Mouse (Mus musculus): Measurements from ENCODE around the gene Setd2.
A peak's percentile ranks its signal among the peaks of the same experiment; 100 is the strongest.

Gene Setd2

DNA sequence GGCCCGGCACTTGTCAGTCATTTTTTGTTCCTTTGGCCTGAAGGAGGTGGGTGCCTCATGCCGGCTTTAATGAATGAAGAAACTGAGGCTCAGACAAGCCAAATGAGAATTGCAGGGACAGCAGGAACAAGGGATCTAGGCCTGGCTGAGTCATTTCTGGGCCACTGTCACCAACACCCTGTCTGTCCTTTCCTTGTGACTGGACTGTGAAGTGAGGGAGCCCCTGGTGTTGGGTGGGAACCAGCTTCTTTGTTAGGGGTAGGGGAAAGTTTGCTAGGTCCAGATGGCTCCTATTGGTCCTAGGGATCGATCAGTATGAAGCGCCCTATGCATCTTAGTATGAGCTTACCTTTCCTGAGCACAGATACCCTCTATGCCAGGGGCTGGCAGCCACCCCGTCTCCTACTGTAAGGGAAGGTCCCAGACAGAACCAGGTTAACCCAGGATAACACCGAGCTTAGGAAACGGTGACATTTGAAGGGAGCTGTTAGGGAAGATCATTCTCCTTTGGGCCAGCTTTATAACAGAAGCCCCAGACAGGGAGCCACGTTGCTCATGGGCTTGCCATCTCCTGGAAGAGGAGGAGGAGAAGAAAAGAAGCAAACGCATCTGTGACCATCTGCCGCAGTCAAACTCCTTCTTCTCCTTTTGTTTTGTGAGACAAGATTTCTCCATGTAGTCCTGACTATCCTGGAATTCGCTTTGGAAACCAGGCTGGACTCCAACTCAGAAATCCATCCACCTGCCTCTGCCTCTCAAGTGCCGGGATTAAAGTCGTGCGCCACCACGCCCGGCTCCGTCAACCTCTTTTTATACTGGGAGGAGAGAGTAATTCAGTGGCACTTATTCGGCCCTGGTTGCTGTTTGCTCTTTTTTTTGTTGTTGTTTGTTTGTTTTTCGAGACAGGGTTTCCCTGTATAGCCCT is 122.6 kb downstream of the Setd2 start:
- no peak for DNase-seq (ENCODE audit: low spot score)

DNA sequence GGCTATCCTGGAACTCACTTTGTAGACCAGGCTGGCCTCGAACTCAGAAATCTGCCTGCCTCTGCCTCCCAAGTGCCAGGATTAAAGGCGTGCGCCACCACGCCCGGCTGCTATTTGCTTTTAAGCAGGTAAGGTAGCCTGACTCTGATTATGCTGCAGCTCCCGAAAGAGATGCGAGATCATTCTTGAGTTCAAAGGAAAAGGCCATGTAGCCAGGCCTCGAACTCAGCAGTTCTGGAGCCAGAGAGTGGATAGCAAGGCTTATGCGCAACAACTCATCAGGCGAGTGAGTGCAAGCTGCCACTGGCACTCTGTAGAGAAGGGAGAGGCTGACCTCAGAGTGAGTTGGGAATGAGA is 123.2 kb downstream of the Setd2 start:
- DNase-seq (ENCODE audit: low spot score): no peak

DNA sequence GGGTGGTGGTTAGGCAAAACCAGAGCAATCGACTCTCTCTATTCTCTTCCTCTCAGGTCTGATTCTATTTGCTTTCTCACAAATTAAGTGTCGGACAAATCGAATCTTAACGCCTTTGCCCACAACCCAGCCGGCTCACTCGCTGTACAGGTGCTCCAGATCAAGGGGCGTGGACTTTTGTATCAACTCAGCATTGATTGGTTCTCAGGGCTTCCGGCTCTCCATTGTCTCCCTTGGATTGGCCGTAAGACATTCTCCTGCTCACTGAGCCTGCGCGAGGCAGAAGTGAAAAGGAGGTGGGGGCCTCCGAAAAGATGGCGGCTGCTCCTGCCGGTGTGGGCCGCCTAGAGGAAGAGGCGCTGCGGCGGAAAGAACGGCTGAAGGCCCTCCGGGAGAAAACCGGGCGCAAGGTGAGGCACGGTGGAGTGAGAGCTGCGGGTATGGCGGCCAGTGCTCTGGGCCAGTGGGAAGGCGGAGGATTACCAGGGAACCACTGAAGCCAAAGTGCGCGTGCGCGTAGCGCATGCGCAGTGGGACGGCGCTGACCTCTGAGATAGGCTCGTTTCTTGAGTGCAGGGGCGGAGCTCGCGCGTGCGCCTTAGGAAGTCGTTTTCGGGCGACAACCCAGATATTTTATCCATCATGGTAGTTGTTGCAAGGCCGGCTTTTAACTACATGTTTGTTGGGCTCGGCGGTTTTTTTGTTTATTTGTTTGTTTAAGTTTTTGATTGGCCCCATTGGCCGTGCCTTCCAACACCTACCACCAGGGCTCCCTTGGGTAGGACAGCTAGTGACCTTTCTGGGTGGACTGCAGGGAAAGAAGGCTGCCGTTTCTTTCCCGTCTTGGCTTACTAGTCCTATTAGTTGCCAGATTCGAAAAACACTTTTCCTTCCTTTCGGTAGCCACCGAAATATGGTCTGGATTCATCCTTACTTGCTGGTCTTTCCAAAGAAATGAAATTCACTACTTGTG is 124.1 kb downstream of the Setd2 start, which contains the start of gene Ccdc12:
Gene Ccdc12, plus strand, starts transcription at position 255 of the 973 bp plus-strand sequence.
- DNase-seq (ENCODE audit: low spot score): peak; percentile 97

DNA sequence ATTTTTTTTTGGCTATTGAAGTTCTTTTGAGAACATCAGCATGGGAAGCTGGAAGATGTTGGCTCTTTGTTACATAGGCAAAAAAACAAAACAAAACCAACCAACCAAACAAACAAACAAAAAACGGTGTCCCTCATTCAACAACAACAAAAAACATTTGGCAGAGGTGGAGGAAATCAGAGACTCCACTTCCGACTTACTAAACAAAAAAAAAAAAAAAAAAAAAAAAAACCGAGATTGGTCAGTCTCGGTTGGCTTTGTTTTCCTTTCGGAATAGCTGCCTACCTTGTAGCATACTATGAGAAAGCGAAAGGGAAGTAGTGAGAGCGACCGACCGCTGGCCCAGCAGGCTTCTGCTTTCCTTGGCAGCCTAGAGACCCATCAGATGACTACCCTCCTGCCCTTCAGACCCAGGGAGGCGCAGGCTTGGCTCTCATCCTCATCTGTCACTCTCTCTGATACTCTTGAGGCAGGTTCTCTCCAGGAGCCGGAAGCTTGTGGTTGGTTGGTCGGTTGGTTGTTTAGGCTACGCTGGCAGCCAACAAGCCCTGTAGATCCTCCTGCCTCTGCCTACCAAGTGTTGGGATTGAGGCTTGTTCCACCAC is 125.2 kb downstream of the Setd2 start:
- DNase-seq (ENCODE audit: low spot score): no peak

DNA sequence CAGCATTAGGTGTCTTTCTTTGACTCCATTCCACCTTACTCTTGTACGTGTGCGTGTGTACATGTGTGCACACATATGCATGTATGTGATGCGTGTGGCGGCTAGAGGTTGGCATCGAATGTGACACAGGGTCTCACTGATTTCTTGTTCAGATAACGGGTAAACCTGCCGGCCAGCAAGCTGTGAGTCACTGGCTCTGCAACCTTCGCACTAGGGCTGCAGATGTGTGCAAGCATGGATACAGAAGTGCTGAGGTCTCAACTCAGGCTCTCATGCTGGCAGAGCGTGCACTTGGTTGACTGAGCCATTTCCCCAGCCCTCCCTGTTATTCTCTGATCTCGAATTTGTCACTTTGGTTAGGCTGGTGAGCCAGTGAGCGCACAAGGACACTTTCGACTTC is 127.1 kb downstream of the Setd2 start:
- no peak for DNase-seq (ENCODE audit: low spot score)

DNA sequence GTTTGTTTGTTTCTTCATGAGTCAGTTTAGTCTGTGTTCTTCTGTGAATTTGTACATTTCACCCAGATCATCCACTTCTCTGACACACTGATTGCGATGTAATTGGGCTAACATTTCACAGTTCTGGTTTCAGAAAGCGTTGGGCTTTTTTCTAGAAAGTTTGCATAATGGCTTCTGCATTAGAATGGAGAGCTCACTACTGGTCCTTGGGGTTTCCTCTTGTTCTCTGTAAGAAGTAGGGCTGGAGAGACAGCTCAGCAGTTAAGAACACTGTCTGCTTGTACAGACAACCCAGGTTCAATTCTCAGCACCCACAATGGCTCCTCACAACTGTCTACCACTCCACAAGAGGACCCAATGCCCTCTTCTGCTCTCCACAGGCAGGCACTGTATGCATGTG is 127.8 kb downstream of the Setd2 start:
- no peak for DNase-seq (ENCODE audit: low spot score)

DNA sequence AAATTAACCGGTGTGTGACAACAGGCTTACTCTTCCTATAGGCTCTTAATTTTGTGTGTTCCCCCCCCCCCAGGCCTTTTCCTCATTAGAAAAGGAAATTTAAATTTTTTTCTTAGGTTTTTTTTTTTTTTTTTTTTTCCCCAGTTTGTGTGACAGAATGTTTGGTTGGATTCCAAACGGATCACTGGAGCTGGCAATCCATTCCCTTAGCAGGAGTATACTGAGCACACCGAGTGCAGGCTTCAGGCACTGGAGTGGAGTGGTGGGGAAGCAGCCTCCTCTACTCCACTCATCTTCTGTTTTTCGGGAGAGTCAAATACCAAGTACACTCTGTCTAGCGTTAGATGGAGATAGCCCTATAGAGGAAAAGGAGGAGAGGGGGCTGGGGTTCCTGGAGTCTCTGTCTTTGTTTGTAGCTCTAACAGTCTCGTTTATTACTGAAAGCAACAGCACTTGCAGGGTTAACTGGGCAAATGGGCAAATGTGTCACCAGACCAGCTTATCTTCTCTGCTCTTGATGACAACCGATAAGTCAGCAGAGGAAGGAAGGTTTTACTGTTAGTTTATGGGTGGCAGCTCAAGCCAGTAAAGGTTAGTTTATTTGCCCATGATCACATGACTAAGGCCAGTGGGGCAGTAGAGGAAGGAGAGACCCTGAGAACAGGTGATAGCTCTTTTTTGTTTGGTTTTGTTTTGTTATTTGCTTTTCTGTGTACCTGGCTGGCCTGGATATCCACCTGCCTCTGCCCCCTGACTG is 128.6 kb downstream of the Setd2 start:
- DNase-seq (ENCODE audit: low spot score): no peak

DNA sequence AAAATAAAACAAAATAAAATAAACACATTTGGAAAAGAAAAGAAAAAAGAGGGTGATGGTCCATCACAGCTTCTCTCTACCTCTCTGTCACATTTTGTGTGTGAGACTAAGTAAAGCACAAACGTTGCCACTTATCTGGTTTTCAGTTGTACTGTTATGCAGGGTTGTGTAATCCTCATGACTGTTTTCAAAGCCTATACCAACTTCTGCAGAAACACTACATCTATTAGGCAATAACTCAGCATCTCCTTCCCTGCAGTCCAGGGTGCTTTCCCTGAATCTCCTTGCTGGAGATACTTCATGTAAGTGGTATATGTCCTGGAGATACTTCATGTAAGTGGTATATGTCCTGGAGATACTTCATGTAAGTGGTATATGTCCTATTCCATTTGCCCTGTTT is 130.4 kb downstream of the Setd2 start:
- no peak for DNase-seq (ENCODE audit: low spot score)

DNA sequence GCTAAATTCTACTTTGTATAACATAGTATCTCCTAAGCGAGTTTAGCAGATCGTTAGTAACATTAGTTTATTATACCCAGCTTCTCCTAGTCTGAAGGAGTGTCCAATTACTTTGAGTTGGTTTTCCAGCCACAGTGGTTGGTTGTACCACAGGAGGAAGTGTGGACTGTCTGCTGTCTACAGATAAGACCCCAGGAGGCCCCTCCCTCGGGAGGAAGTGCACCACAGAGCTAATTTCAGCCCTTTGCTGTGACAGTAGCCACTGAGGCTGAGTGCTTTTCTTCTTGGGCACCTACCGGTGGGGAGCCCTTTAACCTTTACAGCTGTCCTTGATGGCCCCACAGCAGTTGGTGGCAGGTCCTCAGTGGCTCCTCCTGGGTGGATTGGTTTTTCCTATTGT is 133.5 kb downstream of the Setd2 start:
- DNase-seq (ENCODE audit: low spot score): peak; percentile 57

DNA sequence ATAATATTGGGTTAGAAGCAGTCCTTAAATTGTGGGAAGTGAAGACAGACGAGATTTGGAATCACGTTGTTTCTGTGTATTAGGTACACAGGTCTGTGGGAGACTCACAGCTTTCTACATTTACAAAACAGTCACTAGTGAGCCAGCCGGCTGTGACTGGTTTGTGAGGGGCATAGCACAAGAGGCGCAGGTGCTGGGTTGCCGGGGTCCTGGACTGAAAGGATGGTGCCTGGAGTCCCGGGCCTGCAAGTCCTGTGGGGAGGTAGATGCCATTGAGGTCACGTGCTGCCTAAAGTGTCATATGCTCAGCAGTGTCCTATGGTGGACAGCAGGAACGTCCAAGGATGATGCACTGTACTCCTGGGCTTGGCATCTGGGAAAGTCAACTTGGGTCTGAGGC is 134.0 kb downstream of the Setd2 start:
- no peak for DNase-seq (ENCODE audit: low spot score)

DNA sequence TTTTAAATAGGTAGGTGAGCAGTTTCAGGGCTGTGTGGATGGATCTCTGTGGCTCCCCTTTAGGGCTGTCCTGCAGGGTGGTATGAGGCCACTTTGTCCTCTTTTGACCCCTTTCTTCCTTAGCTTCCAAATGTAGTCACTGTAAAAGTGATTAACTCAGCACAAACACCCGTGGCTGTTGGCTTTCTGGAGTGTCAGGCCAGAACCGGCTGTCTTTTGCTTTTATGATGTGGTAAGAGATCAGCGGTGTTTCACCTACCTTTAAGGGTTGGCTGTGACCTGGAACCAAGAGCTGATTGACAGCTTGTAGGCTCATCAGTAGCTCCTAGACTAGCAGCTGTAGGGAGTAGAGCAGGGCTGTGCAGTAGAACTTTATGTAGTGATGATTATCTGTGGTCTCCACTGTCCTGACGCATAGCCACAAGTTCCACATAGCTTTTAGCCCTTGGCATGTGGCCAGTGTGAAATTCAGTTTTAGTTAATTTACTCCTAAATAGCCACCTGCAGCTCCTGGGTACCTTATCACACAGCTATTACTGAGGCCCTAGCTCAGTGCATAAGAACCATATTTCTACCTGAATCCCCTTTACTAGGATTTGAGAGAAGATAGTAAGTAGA is 134.9 kb downstream of the Setd2 start:
- DNase-seq (ENCODE audit: low spot score): no peak

Measured in testis, postnatal 14 days (tissue).